Mouse (Mus musculus): ENCODE results near the gene Lztr1. TPM values are rescaled to one million over a fixed set of nuclear protein-coding genes. Genes with fewer than 3 reads are reported as not detected.

The Lztr1 gene
- polyA plus RNA-seq, 1 experiment from 2014 or later = 156 TPM

- ChIA-PET POLR2A (no interaction called here), CTCF (interaction anchor here (1.1 kb wide), 1 partner anchor 10 kb away, joined by 4 read pairs; no protein-coding TSS in a partner anchor)
- TF ChIP-seq CTCF (IDR thresholded peaks at IDR 0.05) = no peak
- no peak for DNase-seq (ENCODE audit: low read depth, low spot score)
- no peak for ATAC-seq
- H3K27me3 ChIP-seq = no peaks in the 10 kb centered on the region
- in situ Hi-C loops (cut with MboI; ENCODE audit: low pct_unique_long_range_greater_than_20kb) = no loop called here
Measured at GRCm38 (mm10) chr16:17481465-17481864, 27.0 kb upstream of the Lztr1 start.

GRCm38 (mm10) chr16:17486505-17486904 lies 22.0 kb upstream of the Lztr1 start:
- ChIA-PET POLR2A (no interaction called here), CTCF (interaction anchor here (1.1 kb wide), 1 partner anchor 13 kb away, joined by 3 read pairs; no protein-coding TSS in a partner anchor)
- in situ Hi-C loops (cut with MboI; ENCODE audit: low pct_unique_long_range_greater_than_20kb) = no loop called here
- no peak for TF ChIP-seq CTCF (IDR thresholded peaks at IDR 0.05)
- DNase-seq (ENCODE audit: low read depth, low spot score) (no peak), ATAC-seq (no peak)
- H3K27me3 ChIP-seq = no peaks in the 10 kb centered on the region

- no peaks in the 10 kb centered on the region for H3K27me3 ChIP-seq
- no peak for DNase-seq (ENCODE audit: low read depth, low spot score)
- in situ Hi-C loops (cut with MboI; ENCODE audit: low pct_unique_long_range_greater_than_20kb) = no loop called here
- no peak for TF ChIP-seq CTCF (IDR thresholded peaks at IDR 0.05)
- ChIA-PET CTCF (interaction anchor here (1.3 to 2.2 kb wide), 2 partner anchors 15 to 16 kb away, joined by 3 to 8 read pairs; no protein-coding TSS in a partner anchor), POLR2A (no interaction called here)
- no peak for ATAC-seq
Measured at GRCm38 (mm10) chr16:17488478-17489468, 19.7 kb upstream of the Lztr1 start.

- no peaks in the 10 kb centered on the region for H3K27me3 ChIP-seq
- in situ Hi-C loops (cut with MboI; ENCODE audit: low pct_unique_long_range_greater_than_20kb) = no loop called here
- peak; percentile 27 for ATAC-seq
- POLR2A ChIA-PET = no interaction called here
- DNase-seq (ENCODE audit: low read depth, low spot score) = no peak
- CTCF ChIA-PET = interaction anchor here (1.3 to 2.2 kb wide), 2 partner anchors 16 to 17 kb away, joined by 3 to 8 read pairs; no protein-coding TSS in a partner anchor
- no peak for TF ChIP-seq CTCF (IDR thresholded peaks at IDR 0.05)
Measured at GRCm38 (mm10) chr16:17489469-17490111, 18.9 kb upstream of the Lztr1 start, which contains the start of gene Aifm3. Aifm3 (plus strand) TSS chr16:17489611.

- CTCF ChIA-PET = interaction anchor here (1.2 kb wide), 1 partner anchor 19 kb away, joined by 3 read pairs; no protein-coding TSS in a partner anchor
- DNase-seq (ENCODE audit: low read depth, low spot score) (no peak), ATAC-seq (no peak)
- no peak for TF ChIP-seq CTCF (IDR thresholded peaks at IDR 0.05)
- POLR2A ChIA-PET = no interaction called here
- no peaks in the 10 kb centered on the region for H3K27me3 ChIP-seq
- in situ Hi-C loops (cut with MboI; ENCODE audit: low pct_unique_long_range_greater_than_20kb) = no loop called here
Measured at GRCm38 (mm10) chr16:17491154-17491553, 17.3 kb upstream of the Lztr1 start.

GRCm38 (mm10) chr16:17491896-17492561 lies 16.5 kb upstream of the Lztr1 start:
- no peaks in the 10 kb centered on the region for H3K27me3 ChIP-seq
- no peak for ATAC-seq
- ChIA-PET POLR2A (no interaction called here), CTCF (interaction anchor here (1.2 kb wide), 1 partner anchor 18 kb away, joined by 3 read pairs; no protein-coding TSS in a partner anchor)
- in situ Hi-C loops (cut with MboI; ENCODE audit: low pct_unique_long_range_greater_than_20kb) = no loop called here
- DNase-seq (ENCODE audit: low read depth, low spot score) = no peak
- TF ChIP-seq CTCF (IDR thresholded peaks at IDR 0.05) = no peak

- ATAC-seq = no peak
- POLR2A ChIA-PET = interaction anchor here (2.2 kb wide), 1 partner anchor 11 kb away, joined by 6 read pairs; no protein-coding TSS in a partner anchor
- in situ Hi-C loops (cut with MboI; ENCODE audit: low pct_unique_long_range_greater_than_20kb) = no loop called here
Measured at GRCm38 (mm10) chr16:17496499-17497305, 11.8 kb upstream of the Lztr1 start.

GRCm38 (mm10) chr16:17499249-17499883 lies 9.1 kb upstream of the Lztr1 start:
- ATAC-seq (no peak), DNase-seq (ENCODE audit: low read depth, low spot score) (no peak)
- in situ Hi-C loops (cut with MboI; ENCODE audit: low pct_unique_long_range_greater_than_20kb) = no loop called here
- H3K27me3 ChIP-seq = no peaks in the 10 kb centered on the region
- TF ChIP-seq CTCF (IDR thresholded peaks at IDR 0.05) = no peak
- CTCF ChIA-PET = interaction anchor here (1.0 to 1.4 kb wide), 5 partner anchors 8 to 38 kb away, joined by 3 to 4 read pairs (median 3); partner anchors contain the start of gene Lztr1
- POLR2A ChIA-PET = no interaction called here

More at GRCm38 (mm10) chr16:17496499-17497305, 11.8 kb upstream of the Lztr1 start:
- H3K27me3 ChIP-seq = no peaks in the 10 kb centered on the region
- DNase-seq (ENCODE audit: low read depth, low spot score) = peak; percentile 49
- TF ChIP-seq CTCF (IDR thresholded peaks at IDR 0.05) = no peak
- CTCF ChIA-PET = interaction anchor here (0.6 to 1.6 kb wide), 3 partner anchors 9 to 32 kb away, joined by 4 to 5 read pairs (median 4); no protein-coding TSS in a partner anchor

GRCm38 (mm10) chr16:17502681-17503080 lies 5.8 kb upstream of the Lztr1 start:
- CTCF ChIA-PET = no interaction called here
- POLR2A ChIA-PET = no interaction called here
- DNase-seq (ENCODE audit: low read depth, low spot score) = no peak
- no peak for TF ChIP-seq CTCF (IDR thresholded peaks at IDR 0.05)
- H3K27me3 ChIP-seq = no peaks in the 10 kb centered on the region
- no peak for ATAC-seq
- in situ Hi-C loops (cut with MboI; ENCODE audit: low pct_unique_long_range_greater_than_20kb) = no loop called here

All from Patski (cell line).